Mouse (Mus musculus): ENCODE results near the gene Setd1a.
"Not testable (repeated sequence)": the region's sequence is repeated elsewhere in the genome, so short reads cannot be mapped to it uniquely, and the experiment has no call there.

Setd1a gene

GRCm38 (mm10) chr7:127837473-127837872 lies 61.0 kb downstream of the Setd1a start:
- DNase-seq (ENCODE audit: low spot score) = no peak

GRCm38 (mm10) chr7:127837878-127838277 lies 61.4 kb downstream of the Setd1a start:
- not testable (repeated sequence) for DNase-seq (ENCODE audit: low spot score)

- not testable (repeated sequence) for DNase-seq (ENCODE audit: low spot score)
Observed at GRCm38 (mm10) chr7:127840031-127840430, 63.6 kb downstream of the Setd1a start.

GRCm38 (mm10) chr7:127840886-127841285 lies 64.4 kb downstream of the Setd1a start:
- peak; percentile 16 for DNase-seq (ENCODE audit: low spot score)

- peak; percentile 93 for DNase-seq (ENCODE audit: low spot score)
Observed at GRCm38 (mm10) chr7:127841340-127842000, 65.0 kb downstream of the Setd1a start.

GRCm38 (mm10) chr7:127842001-127842718 lies 65.7 kb downstream of the Setd1a start:
- DNase-seq (ENCODE audit: low spot score) = peak; percentile 90
